Mouse (Mus musculus): ENCODE results near the gene Sh3d21. TPM values are rescaled to one million over a fixed set of nuclear protein-coding genes. Genes with fewer than 3 reads are reported as not detected.

The Sh3d21 gene
- polyA plus RNA-seq (2012; rRNA removed) (7.1 and 8.5 TPM in 2 replicates), polyA plus RNA-seq (2014; fragmentation: Nextera tagmentation; extraction: Ambion mirVana) (8.9 and 10.9 TPM in 2 replicates)

DNA sequence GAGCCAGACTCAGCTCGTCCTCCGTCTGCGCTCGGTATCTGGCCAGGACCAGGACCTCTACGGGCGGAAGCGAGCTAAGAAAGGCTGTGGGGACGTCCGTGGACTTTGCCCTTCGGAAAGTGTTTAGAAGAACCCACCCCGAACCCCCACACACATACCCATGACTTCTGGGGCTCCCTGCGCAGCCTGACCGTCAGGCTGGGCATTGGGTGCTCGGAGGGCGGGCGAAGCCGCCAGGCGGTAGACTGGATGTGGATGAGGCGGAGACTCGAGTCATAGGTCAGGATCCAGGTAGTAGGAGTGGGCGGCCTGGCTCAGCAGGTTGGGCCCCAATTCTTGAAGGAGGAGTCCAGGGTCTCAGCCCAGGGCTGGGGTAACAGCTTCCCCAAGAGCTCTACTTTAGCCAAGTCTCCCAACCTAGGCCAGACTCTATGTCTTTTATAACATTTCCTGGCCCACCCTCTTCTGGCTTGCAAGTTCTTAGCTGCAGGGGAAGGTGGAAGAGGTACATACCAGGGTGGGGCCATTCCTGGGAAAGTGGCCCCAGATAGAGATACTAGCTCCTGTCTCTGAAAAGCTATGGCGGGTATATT is at the start of gene Sh3d21:
Gene Sh3d21, minus strand, starts transcription at position 425 of the 593 bp plus-strand sequence.
- DNase-seq (ENCODE audit: low spot score): no peak
- no peak; the same call in 1 of the 2 replicates for ATAC-seq (ENCODE audit: low FRiP score, low read depth)
- Histone ChIP-seq H3K4me3 (replicated peaks; ENCODE audit: low read length) (peak within 1 kb of the TSS; percentile 63), H3K4me1 (ENCODE audit: control insufficient read depth, insufficient read depth, low read length) (peaks cover 7% of the 10 kb centered on the region; the same call in 1 of the 2 replicates), H3K27me3 (ENCODE audit: control insufficient read depth, insufficient read depth, low read length) (no peaks in the 10 kb centered on the region), H3K9me3 (ENCODE audit: control insufficient read depth, low read length) (no peaks in the 10 kb centered on the region), H3K9ac (ENCODE audit: low read depth, low read length, severe bottlenecking) (peak within 1 kb of the TSS; percentile 86), H3K27ac (replicated peaks; ENCODE audit: low read depth, low read length) (peak within 1 kb of the TSS; percentile 82), H3K36me3 (ENCODE audit: control insufficient read depth, insufficient read depth, low read length) (peaks cover 28% of the 10 kb centered on the region), H3K4me2 (replicated peaks; ENCODE audit: low read depth, low read length, severe bottlenecking) (peak within 1 kb of the TSS; percentile 99)
- 6% methylated on average over 22 of the region's 22 CpGs for WGBS
- no peak for TF ChIP-seq POLR2A (IDR thresholded peaks at IDR 0.05; ENCODE audit: borderline replicate concordance, extremely low read depth, insufficient read depth, insufficient read length)

DNA sequence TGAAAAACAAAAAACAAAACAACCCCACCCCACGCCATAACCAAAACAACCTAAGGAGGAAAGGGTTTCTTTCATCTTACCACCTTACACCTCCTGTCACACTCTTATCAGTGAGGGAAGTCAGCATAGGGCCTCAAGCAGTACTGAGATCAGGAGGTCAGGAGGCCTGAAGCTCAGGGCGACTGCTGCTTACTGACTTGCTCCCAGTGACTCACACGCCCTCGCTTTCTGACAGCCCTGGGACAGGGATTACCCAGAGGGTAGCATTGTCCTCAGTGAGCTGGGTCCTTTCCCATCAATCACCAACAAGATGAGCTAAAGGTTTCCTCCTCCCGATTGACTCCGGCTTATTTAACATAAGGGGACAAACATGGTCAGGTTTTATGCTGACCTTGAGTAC is 43.8 kb upstream of the Sh3d21 start:
- Histone ChIP-seq H3K9ac (ENCODE audit: low read depth, low read length, severe bottlenecking) (no peak overlapping the region), H3K27ac (replicated peaks; ENCODE audit: low read depth, low read length) (no peak overlapping the region), H3K36me3 (ENCODE audit: control insufficient read depth, insufficient read depth, low read length) (no peaks in the 10 kb centered on the region), H3K4me3 (replicated peaks; ENCODE audit: low read length) (no peak overlapping the region), H3K9me3 (ENCODE audit: control insufficient read depth, low read length) (no peaks in the 10 kb centered on the region), H3K4me1 (ENCODE audit: control insufficient read depth, insufficient read depth, low read length) (peaks cover 17% of the 10 kb centered on the region), H3K27me3 (ENCODE audit: control insufficient read depth, insufficient read depth, low read length) (no peaks in the 10 kb centered on the region), H3K4me2 (replicated peaks; ENCODE audit: low read depth, low read length, severe bottlenecking) (no peak overlapping the region)
- no peak for DNase-seq (ENCODE audit: low spot score)
- no peak for ATAC-seq (ENCODE audit: low FRiP score, low read depth)
- WGBS: 61% methylated on average over 6 of the region's 6 CpGs
- no peak for TF ChIP-seq POLR2A (IDR thresholded peaks at IDR 0.05; ENCODE audit: borderline replicate concordance, extremely low read depth, insufficient read depth, insufficient read length)

DNA sequence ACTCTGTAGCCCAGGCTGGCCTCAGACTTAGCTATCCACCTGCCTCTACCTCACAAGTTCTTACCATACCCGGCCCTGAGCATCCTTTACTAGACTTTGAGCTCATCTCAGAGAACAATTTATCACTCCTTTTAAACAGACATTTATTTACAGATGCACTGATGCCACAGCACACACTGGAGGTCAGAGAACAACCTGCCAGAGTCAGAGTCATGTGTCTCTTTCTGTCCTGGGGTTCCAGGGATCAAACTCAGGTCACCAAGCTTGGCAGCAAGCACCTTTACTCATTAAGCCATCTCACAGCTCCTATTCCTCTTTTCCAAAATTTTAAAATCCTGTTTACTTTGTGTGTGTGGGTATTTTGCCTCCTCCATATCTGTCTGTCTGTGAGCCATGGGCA is 42.1 kb upstream of the Sh3d21 start:
- 50% methylated on average over 1 of the region's 1 CpGs for WGBS
- no peak for DNase-seq (ENCODE audit: low spot score)
- ATAC-seq (ENCODE audit: low FRiP score, low read depth): no peak
- no peaks in the 10 kb centered on the region for H3K27me3 ChIP-seq (ENCODE audit: control insufficient read depth, insufficient read depth, low read length)
- TF ChIP-seq POLR2A (IDR thresholded peaks at IDR 0.05; ENCODE audit: borderline replicate concordance, extremely low read depth, insufficient read depth, insufficient read length): no peak
- no peak overlapping the region for H3K4me3 ChIP-seq (replicated peaks; ENCODE audit: low read length)
- no peak overlapping the region for H3K4me2 ChIP-seq (replicated peaks; ENCODE audit: low read depth, low read length, severe bottlenecking)
- H3K9me3 ChIP-seq (ENCODE audit: control insufficient read depth, low read length): no peaks in the 10 kb centered on the region
- H3K4me1 ChIP-seq (ENCODE audit: control insufficient read depth, insufficient read depth, low read length): peaks cover 24% of the 10 kb centered on the region
- no peak overlapping the region for H3K27ac ChIP-seq (replicated peaks; ENCODE audit: low read depth, low read length)
- H3K9ac ChIP-seq (ENCODE audit: low read depth, low read length, severe bottlenecking): no peak overlapping the region
- H3K36me3 ChIP-seq (ENCODE audit: control insufficient read depth, insufficient read depth, low read length): 0 out of 2 replicates have a peak, but pooled peaks cover 5% of the 10 kb centered on the region

DNA sequence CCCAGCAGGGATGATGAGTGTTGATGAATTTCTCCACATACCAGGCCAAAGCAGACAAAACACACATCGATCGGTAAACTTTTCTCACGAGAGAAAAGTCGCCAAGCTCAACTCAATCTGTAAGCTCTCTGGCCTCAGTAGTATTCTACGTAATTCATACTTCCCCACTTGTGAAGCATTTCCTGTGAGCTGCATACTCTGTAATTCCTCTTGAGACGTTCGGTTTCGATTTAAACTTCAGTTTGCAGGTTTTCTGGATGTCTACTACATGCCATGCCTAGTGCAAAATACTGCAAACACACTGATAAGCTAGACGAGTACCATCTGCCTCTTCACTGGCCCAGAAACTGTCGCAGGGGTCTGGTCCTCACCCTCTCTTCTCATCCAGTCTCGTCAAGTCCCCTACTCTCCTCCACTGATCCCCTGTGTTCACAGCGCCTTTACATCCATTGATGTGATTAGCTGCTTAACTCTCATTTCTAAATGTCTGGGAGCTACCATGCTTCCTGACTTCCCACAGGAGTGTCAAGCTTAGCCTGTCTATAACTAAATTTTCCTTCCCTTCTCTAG is 41.5 kb upstream of the Sh3d21 start:
- no peak overlapping the region for H3K4me2 ChIP-seq (replicated peaks; ENCODE audit: low read depth, low read length, severe bottlenecking)
- 77% methylated on average over 12 of the region's 12 CpGs for WGBS
- DNase-seq (ENCODE audit: low spot score): no peak
- no peak overlapping the region for H3K9ac ChIP-seq (ENCODE audit: low read depth, low read length, severe bottlenecking)
- 0 out of 2 replicates have a peak, but pooled peaks cover 6% of the 10 kb centered on the region for H3K36me3 ChIP-seq (ENCODE audit: control insufficient read depth, insufficient read depth, low read length)
- no peak for TF ChIP-seq POLR2A (IDR thresholded peaks at IDR 0.05; ENCODE audit: borderline replicate concordance, extremely low read depth, insufficient read depth, insufficient read length)
- no peak for ATAC-seq (ENCODE audit: low FRiP score, low read depth)
- H3K27ac ChIP-seq (replicated peaks; ENCODE audit: low read depth, low read length): peak overlapping the region; percentile 93; the same call in 1 of the 2 replicates
- peaks cover 30% of the 10 kb centered on the region for H3K4me1 ChIP-seq (ENCODE audit: control insufficient read depth, insufficient read depth, low read length)
- no peaks in the 10 kb centered on the region for H3K9me3 ChIP-seq (ENCODE audit: control insufficient read depth, low read length)
- no peaks in the 10 kb centered on the region for H3K27me3 ChIP-seq (ENCODE audit: control insufficient read depth, insufficient read depth, low read length)
- H3K4me3 ChIP-seq (replicated peaks; ENCODE audit: low read length): no peak overlapping the region

DNA sequence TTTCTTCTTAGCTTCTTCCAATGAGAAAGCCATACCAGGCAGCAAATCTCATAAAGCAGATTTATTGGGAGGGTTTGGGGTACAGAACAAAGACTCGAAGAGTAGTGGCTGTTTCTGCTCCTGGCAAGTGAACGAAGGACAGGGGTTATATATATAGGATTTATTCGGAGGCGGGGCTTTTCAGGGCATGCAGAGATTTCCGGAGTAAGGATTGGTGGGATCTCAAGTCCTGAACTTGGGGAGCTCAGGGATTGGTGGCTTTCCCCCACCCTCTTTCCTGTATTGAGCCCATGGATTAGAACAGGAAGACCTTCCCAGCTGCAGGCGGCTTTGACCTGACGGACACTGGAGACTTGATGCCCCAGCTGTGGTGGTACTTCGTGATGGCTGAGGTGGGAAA is 40.7 kb upstream of the Sh3d21 start:
- Histone ChIP-seq H3K9me3 (ENCODE audit: control insufficient read depth, low read length) (no peaks in the 10 kb centered on the region), H3K27ac (replicated peaks; ENCODE audit: low read depth, low read length) (peak overlapping the region; percentile 93), H3K4me3 (replicated peaks; ENCODE audit: low read length) (peak overlapping the region; percentile 77; the same call in 1 of the 2 replicates), H3K27me3 (ENCODE audit: control insufficient read depth, insufficient read depth, low read length) (no peaks in the 10 kb centered on the region), H3K4me1 (ENCODE audit: control insufficient read depth, insufficient read depth, low read length) (peaks cover 34% of the 10 kb centered on the region), H3K9ac (ENCODE audit: low read depth, low read length, severe bottlenecking) (no peak overlapping the region), H3K4me2 (replicated peaks; ENCODE audit: low read depth, low read length, severe bottlenecking) (peak overlapping the region; percentile 54), H3K36me3 (ENCODE audit: control insufficient read depth, insufficient read depth, low read length) (peaks cover 7% of the 10 kb centered on the region; the same call in 1 of the 2 replicates)
- DNase-seq (ENCODE audit: low spot score): peak; percentile 62
- TF ChIP-seq POLR2A (IDR thresholded peaks at IDR 0.05; ENCODE audit: borderline replicate concordance, extremely low read depth, insufficient read depth, insufficient read length): no peak
- no peak for ATAC-seq (ENCODE audit: low FRiP score, low read depth)
- WGBS: 56% methylated on average over 8 of the region's 8 CpGs
